Comparison of ENCODE assay signal across 14 mouse cellular contexts in the genomic region with DNA sequence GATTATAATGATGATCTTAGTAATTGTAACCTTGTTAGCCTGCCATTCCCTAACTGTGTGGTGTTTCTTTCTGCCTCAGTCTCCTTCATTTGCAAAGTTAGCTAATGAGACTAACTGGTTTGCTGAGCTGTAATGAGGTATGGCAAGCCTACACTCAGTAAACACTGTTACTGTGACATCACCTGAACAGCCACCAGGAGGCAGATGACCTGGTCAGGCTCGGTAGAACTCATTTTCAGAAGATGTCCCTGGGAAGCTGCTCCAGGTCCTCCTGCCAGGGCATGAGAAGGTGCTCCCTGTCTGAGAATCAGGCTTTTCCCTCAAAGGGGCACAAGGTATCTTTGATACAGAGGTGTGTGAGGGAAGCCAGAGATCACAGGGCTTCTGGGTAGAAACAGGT.
A peak's percentile ranks its signal among the peaks of the same experiment; 100 is the strongest.
DNase-seq lines count a peak whose midpoint lies in the region; ATAC-seq and TF ChIP-seq lines count a peak whose summit lies in the region.
"Had no signal": no experiment of that assay in that cellular context is flagged by ENCODE, and none has a peak within 500 bp of the region (broad histone marks: within the 10 kb centered on the region; RNA-seq: fewer than 3 reads in every experiment).

No protein-coding gene starts in this region.

- H3K4me3 ChIP-seq in cerebellum, adult 2 months (replicated peaks; ENCODE audit: insufficient read depth, low read depth, low read length) = no peak overlapping the region
- H3K4me3 ChIP-seq in kidney, embryonic 16.5 days (ENCODE audit: low read length) = no peak overlapping the region
- no peak overlapping the region for H3K4me3 ChIP-seq in hindbrain, embryonic 16.5 days (ENCODE audit: low read length)
- H3K4me3 ChIP-seq: embryonic facial prominence, embryonic 12.5 days; liver, embryonic 15.5 days; neural tube, embryonic 15.5 days had no signal

- 31% methylated on average over 1 of the region's 1 CpGs for WGBS in cerebellum, adult 2 months
- 24% methylated on average over 1 of the region's 1 CpGs for WGBS in kidney, embryonic 16.5 days
- WGBS in hindbrain, embryonic 16.5 days = 37% methylated on average over 1 of the region's 1 CpGs

- DNase-seq in cerebellum, adult 2 months = no peak
- no peak for DNase-seq in cerebellum, postnatal 25 days
- peak; percentile 5 for DNase-seq in kidney, postnatal 14 days
- DNase-seq in 416B (ENCODE audit: low read depth) (peak; percentile 45), adipocyte (ENCODE audit: low spot score) (peak; percentile 21)
- DNase-seq in cerebellum, adult 8-10 months = no peak
- DNase-seq: B cell, adult 2 months; gastrocnemius, postnatal 10 days; midbrain, embryonic 14.5 days had no signal

- no peak overlapping the region for H3K9ac ChIP-seq in kidney, embryonic 16.5 days (replicated peaks; ENCODE audit: low read length)
- no peak overlapping the region for H3K9ac ChIP-seq in hindbrain, embryonic 16.5 days (ENCODE audit: low read depth, low read length)
- H3K9ac ChIP-seq: embryonic facial prominence, embryonic 12.5 days; liver, embryonic 15.5 days; neural tube, embryonic 15.5 days had no signal

- no peaks in the 10 kb centered on the region for H3K4me1 ChIP-seq in cerebellum, adult 2 months (ENCODE audit: control insufficient read depth, insufficient read depth, low read length)
- H3K4me1 ChIP-seq in kidney, embryonic 16.5 days (ENCODE audit: insufficient read depth, low read length) = no peaks in the 10 kb centered on the region
- no peaks in the 10 kb centered on the region for H3K4me1 ChIP-seq in hindbrain, embryonic 16.5 days (ENCODE audit: control insufficient read depth, insufficient read depth, low read depth, low read length)
- H3K4me1 ChIP-seq: embryonic facial prominence, embryonic 12.5 days; liver, embryonic 15.5 days; neural tube, embryonic 15.5 days had no signal

- TF ChIP-seq POLR2A in cerebellum, adult 2 months (IDR thresholded peaks at IDR 0.05; ENCODE audit: borderline replicate concordance, insufficient read depth, low read length) = no peak

- H3K27ac ChIP-seq in cerebellum, adult 2 months (ENCODE audit: insufficient read depth, low read length) = no peak overlapping the region
- H3K27ac ChIP-seq in kidney, embryonic 16.5 days (ENCODE audit: low read length) = no peak overlapping the region
- H3K27ac ChIP-seq in hindbrain, embryonic 16.5 days (ENCODE audit: low read depth, low read length) = no peak overlapping the region
- H3K27ac ChIP-seq: embryonic facial prominence, embryonic 12.5 days; liver, embryonic 15.5 days; neural tube, embryonic 15.5 days had no signal

- no peaks in the 10 kb centered on the region for H3K9me3 ChIP-seq in kidney, embryonic 16.5 days (ENCODE audit: low read length)
- no peaks in the 10 kb centered on the region for H3K9me3 ChIP-seq in hindbrain, embryonic 16.5 days (ENCODE audit: control insufficient read depth, low read length)
- H3K9me3 ChIP-seq: embryonic facial prominence, embryonic 12.5 days; liver, embryonic 15.5 days; neural tube, embryonic 15.5 days had no signal

- no peaks in the 10 kb centered on the region for H3K36me3 ChIP-seq in kidney, embryonic 16.5 days (ENCODE audit: insufficient read depth, low read length)
- no peaks in the 10 kb centered on the region for H3K36me3 ChIP-seq in hindbrain, embryonic 16.5 days (ENCODE audit: control insufficient read depth, insufficient read depth, low read length)
- H3K36me3 ChIP-seq: embryonic facial prominence, embryonic 12.5 days; liver, embryonic 15.5 days; neural tube, embryonic 15.5 days had no signal

- 0 out of 2 replicates have a peak, but pooled peaks have one; percentile 18 for TF ChIP-seq CTCF in cerebellum, adult 2 months (IDR thresholded peaks at IDR 0.05; ENCODE audit: borderline replicate concordance, insufficient read depth, low read depth, low read length)

- H3K27me3 ChIP-seq in cerebellum, adult 2 months (ENCODE audit: control insufficient read depth, insufficient read depth, low read length) = no peaks in the 10 kb centered on the region
- no peaks in the 10 kb centered on the region for H3K27me3 ChIP-seq in kidney, embryonic 16.5 days (ENCODE audit: insufficient read depth, low read length)
- H3K27me3 ChIP-seq in hindbrain, embryonic 16.5 days (replicated peaks; ENCODE audit: control insufficient read depth, insufficient read depth, low read length) = no peaks in the 10 kb centered on the region
- H3K27me3 ChIP-seq: embryonic facial prominence, embryonic 12.5 days; liver, embryonic 15.5 days; neural tube, embryonic 15.5 days had no signal

- no peak for ATAC-seq in kidney, embryonic 16.5 days (ENCODE audit: low FRiP score, low TSS enrichment)
- ATAC-seq in hindbrain, embryonic 16.5 days = no peak

- no peak overlapping the region for H3K4me2 ChIP-seq in kidney, embryonic 16.5 days (replicated peaks; ENCODE audit: low read depth, low read length)
- H3K4me2 ChIP-seq in hindbrain, embryonic 16.5 days (ENCODE audit: low read length) = no peak overlapping the region
- H3K4me2 ChIP-seq: embryonic facial prominence, embryonic 12.5 days; liver, embryonic 15.5 days; neural tube, embryonic 15.5 days had no signal

Comparison
In these comparisons a context has a peak if more than half of its experiments do, and no peak if none do; other contexts are left out.
1. DNase-seq: peak in kidney, postnatal 14 days (single experiment), 416B (single experiment) and adipocyte (single experiment); none in cerebellum, adult 2 months (0 of 2), cerebellum, postnatal 25 days (0 of 2) and cerebellum, adult 8-10 months (single experiment).